Mouse (Mus musculus) bone marrow macrophage, adult 2 months (primary cell): ENCODE results near the gene Prps1l3.

Experiments used
- CTCF ChIP-seq: IDR thresholded peaks from 2 replicates; pipeline ENCODE4 v1.5.1; 2012; ENCODE audit warnings: low read depth, mild to moderate bottlenecking, low read length, moderate library complexity
- POLR2A ChIP-seq: IDR thresholded peaks from 2 replicates; pipeline ENCODE4 v1.6.1; 2012; ENCODE audit warnings: mild to moderate bottlenecking, low read depth, low read length, borderline replicate concordance

DNA sequence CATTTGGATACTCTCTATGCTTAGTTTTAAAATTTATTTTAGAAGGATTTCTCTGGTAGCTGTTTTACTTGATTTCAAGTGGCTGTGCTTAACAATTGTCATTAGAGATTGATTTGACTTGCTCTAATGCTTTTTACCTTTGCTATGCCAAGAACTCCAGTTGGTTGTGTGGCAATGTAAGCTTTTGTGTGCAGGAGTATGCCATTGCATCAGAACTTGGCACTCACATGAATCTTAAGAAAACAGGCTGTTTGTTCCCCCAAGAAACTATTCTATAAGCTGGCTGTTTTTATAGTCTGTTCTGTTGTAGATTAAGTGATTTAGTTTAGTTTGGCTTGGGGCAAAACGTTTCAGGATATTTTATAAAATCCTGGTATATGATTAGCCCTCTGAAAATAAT, 45.2 kb downstream of the Prps1l3 start:
- TF ChIP-seq CTCF, result no peak
- TF ChIP-seq POLR2A, result no peak
